Mouse (Mus musculus) spleen, adult 2 months (tissue): ENCODE results near the gene Hist1h3d. TPM values are rescaled to one million over a fixed set of nuclear protein-coding genes. Genes with fewer than 3 reads are reported as not detected.
"Not testable (repeated sequence)": the region's sequence is repeated elsewhere in the genome, so short reads cannot be mapped to it uniquely, and the experiment has no call there.

ENCODE experiments used
- DNase-seq, 2 experiments: peaks; one replicate each; pipeline versions ENCODE4 v3.0.0 to v3.0.0-alpha.2; 2012 to 2021; ENCODE audit warnings: low spot score in 2 of 2, low read depth in 1 of 2
- H3K27ac ChIP-seq: fragments of 200-500 bp; 2 replicates; pipeline ENCODE4 v1.5.1; 2012; ENCODE audit warnings: low read length, inconsistent platforms; ENCODE audit not compliant: insufficient read depth
- H3K27me3 ChIP-seq: fragments of 200-500 bp; 2 replicates; pipeline ENCODE4 v1.6.1; 2012; ENCODE audit warnings: mild to moderate bottlenecking, moderate library complexity, low read length, inconsistent platforms; ENCODE audit not compliant: control insufficient read depth, insufficient read depth
- H3K36me3 ChIP-seq: fragments of 200-500 bp; 2 replicates; pipeline ENCODE4 v1.6.1; 2012; ENCODE audit warnings: mild to moderate bottlenecking, low read length, inconsistent platforms; ENCODE audit not compliant: control insufficient read depth, insufficient read depth
- H3K4me1 ChIP-seq: fragments of 200-500 bp; 2 replicates; pipeline ENCODE4 v1.6.1; 2011; ENCODE audit warnings: inconsistent platforms; ENCODE audit not compliant: control insufficient read depth, insufficient read depth, insufficient read length
- H3K4me3 ChIP-seq: fragments of 200-500 bp; 2 replicates; pipeline ENCODE4 v1.5.1; 2011; ENCODE audit warnings: mild to moderate bottlenecking, inconsistent platforms; ENCODE audit not compliant: insufficient read depth, insufficient read length; ENCODE audit errors: extremely low read depth
- CTCF ChIP-seq: fragments of 200-500 bp; IDR thresholded peaks from 2 replicates; pipeline ENCODE4 v1.5.1; 2011; ENCODE audit warnings: mild to moderate bottlenecking, inconsistent platforms; ENCODE audit not compliant: insufficient read depth, insufficient read length, insufficient replicate concordance; ENCODE audit errors: extremely low read depth
- POLR2A ChIP-seq: fragments of 200-500 bp; IDR thresholded peaks from 2 replicates; pipeline ENCODE4 v1.6.1; 2011; ENCODE audit warnings: low read depth, low read length, inconsistent platforms
- WGBS: fragments of 180-500 bp; shearing (Covaris S2); methylation state at CpG from one replicate; pipeline ENCODE4 v1.1.7; 2018; 5-methylcytosine and 5-hydroxymethylcytosine counted together
- polyA plus RNA-seq: library from polyadenylated mRNA; depleted of rRNA; stranded (reverse); fragments of >200 nt; gene quantifications from 2 replicates; pipeline ENCODE4 v1.2.3, GENCODE M21; 2012

Gene Hist1h3d
- polyA plus RNA-seq, 1 experiment = 20.9 TPM

GRCm38 (mm10) chr13:23530901-23531875 is 44.4 kb upstream of the Hist1h3d start, which contains the start of gene Hist1h4h:
Hist1h4h (plus strand) TSS chr13:23531050.
- peak; percentile 91 to 93 for DNase-seq
- Histone ChIP-seq H3K27ac (peak within 1 kb of the TSS; percentile 86), H3K36me3 (no peaks in the 10 kb centered on the region), H3K4me3 (peak within 1 kb of the TSS; percentile 59), H3K4me1 (peaks cover 3% of the 10 kb centered on the region; the same call in 1 of the 2 replicates), H3K27me3 (no peaks in the 10 kb centered on the region)
- WGBS = under 1% methylated on average over 66 of the region's 70 CpGs
- TF ChIP-seq POLR2A = peak; percentile 99
- no peak for TF ChIP-seq CTCF

- no peak for TF ChIP-seq POLR2A
- TF ChIP-seq CTCF = no peak
- H3K4me3 ChIP-seq = no peak overlapping the region
- H3K27ac ChIP-seq = peak overlapping the region; percentile 20; the same call in 1 of the 2 replicates
These were observed 43.1 kb upstream of the Hist1h3d start for GRCm38 (mm10) chr13:23532262-23533075.

GRCm38 (mm10) chr13:23533560-23534367 is 41.8 kb upstream of the Hist1h3d start, which contains the start of gene Hist1h2af:
Hist1h2af (plus strand) TSS chr13:23533906.
- not testable (repeated sequence) for H3K36me3 ChIP-seq, H3K27me3 ChIP-seq, H3K4me1 ChIP-seq
- peak within 1 kb of the TSS; percentile 46 for H3K4me3 ChIP-seq
- H3K27ac ChIP-seq = peak within 1 kb of the TSS; percentile 60
- under 1% methylated on average over 32 of the region's 53 CpGs for WGBS
- peak; percentile 51 to 55 for DNase-seq

More at GRCm38 (mm10) chr13:23532262-23533075, 43.1 kb upstream of the Hist1h3d start:
- Histone ChIP-seq H3K4me1 (peaks cover 3% of the 10 kb centered on the region; the same call in 1 of the 2 replicates), H3K36me3 (no peaks in the 10 kb centered on the region), H3K27me3 (no peaks in the 10 kb centered on the region)
- DNase-seq = no peak
- WGBS = 22% methylated on average over 9 of the region's 9 CpGs

- TF ChIP-seq POLR2A = no peak
- TF ChIP-seq CTCF = no peak
- WGBS = under 1% methylated on average over 15 of the region's 15 CpGs
- peak overlapping the region; percentile 14 for H3K4me3 ChIP-seq
- peak overlapping the region; percentile 11; the same call in 1 of the 2 replicates for H3K27ac ChIP-seq
- peaks cover 3% of the 10 kb centered on the region; the same call in 1 of the 2 replicates for H3K4me1 ChIP-seq
- H3K27me3 ChIP-seq = no peaks in the 10 kb centered on the region
- no peak for DNase-seq
- no peaks in the 10 kb centered on the region for H3K36me3 ChIP-seq
These were observed 41.0 kb upstream of the Hist1h3d start for GRCm38 (mm10) chr13:23534368-23535131.

- Histone ChIP-seq H3K27ac (peak within 1 kb of the TSS; percentile 11; the same call in 1 of the 2 replicates), H3K4me3 (peak within 1 kb of the TSS; percentile 59)
- H3K36me3 ChIP-seq, H3K4me1 ChIP-seq, H3K27me3 ChIP-seq: not testable (repeated sequence)
- under 1% methylated on average over 56 of the region's 62 CpGs for WGBS
- peak; percentile 78 to 86 for DNase-seq
These were observed 40.2 kb upstream of the Hist1h3d start, which contains the start of gene Hist1h3g for GRCm38 (mm10) chr13:23535137-23536075. Hist1h3g (plus strand) TSS chr13:23535422.
